Mouse (Mus musculus) lung, adult 2 months (tissue): ENCODE data around the gene Pcbd2.

Experiments
- CTCF ChIP-seq: fragments of 200-500 bp; IDR thresholded peaks from 2 replicates; pipeline ENCODE4 v1.5.1; 2011; ENCODE audit warnings: mild to moderate bottlenecking, low read length, control low read depth; ENCODE audit not compliant: insufficient read depth
- POLR2A ChIP-seq: fragments of 200-500 bp; IDR thresholded peaks from 2 replicates; pipeline ENCODE4 v1.6.1; 2011; ENCODE audit warnings: low read depth, mild to moderate bottlenecking, control low read depth, low read length, borderline replicate concordance; ENCODE audit errors: extremely low read depth

GRCm38 (mm10) chr13:55813490-55814016 is 86.4 kb downstream of the Pcbd2 start:
- TF ChIP-seq POLR2A (no peak), CTCF (no peak)
